Mouse (Mus musculus) retina, postnatal 1 day (tissue): ENCODE measurements at regions not wholly inside any gene's neighbourhood (a gene's known extent, or its start where the extent isn't known, plus 50 kb on each side); places are given as distances from the start of the nearest gene placed in this dataset.
A peak's percentile ranks its signal among the peaks of the same experiment; 100 is the strongest.
"Not testable (repeated sequence)": the region's sequence is repeated elsewhere in the genome, so short reads cannot be mapped to it uniquely, and the experiment has no call there.

Source experiments
- DNase-seq: peaks from one replicate; pipeline ENCODE4 v3.0.0-alpha.2; 2012

GRCm38 (mm10) chr2:179148667-179149066, 293.6 kb upstream of the Cdh4 start:
- no peak for DNase-seq

GRCm38 (mm10) chr2:179158881-179159280, 283.4 kb upstream of the Cdh4 start:
- DNase-seq = no peak

GRCm38 (mm10) chr2:179163116-179163515, 279.1 kb upstream of the Cdh4 start:
- DNase-seq = no peak

- DNase-seq = no peak
These were observed 272.1 kb upstream of the Cdh4 start for GRCm38 (mm10) chr2:179170157-179170556.

- DNase-seq = no peak
These were observed 271.6 kb upstream of the Cdh4 start for GRCm38 (mm10) chr2:179170608-179171007.

GRCm38 (mm10) chr2:179176835-179177530, 265.2 kb upstream of the Cdh4 start:
- DNase-seq = not testable (repeated sequence)

- no peak for DNase-seq
These were observed 260.9 kb upstream of the Cdh4 start for GRCm38 (mm10) chr2:179181366-179181765.

- DNase-seq = no peak
These were observed 260.1 kb upstream of the Cdh4 start for GRCm38 (mm10) chr2:179182123-179182522.

GRCm38 (mm10) chr2:179192906-179193496, 249.2 kb upstream of the Cdh4 start:
- DNase-seq = no peak

GRCm38 (mm10) chr2:179193507-179194160, 248.6 kb upstream of the Cdh4 start:
- DNase-seq = peak; percentile 87

- no peak for DNase-seq
These were observed 244.8 kb upstream of the Cdh4 start for GRCm38 (mm10) chr2:179197471-179197870.

- DNase-seq = peak; percentile 65
These were observed 241.7 kb upstream of the Cdh4 start for GRCm38 (mm10) chr2:179200495-179200894.

GRCm38 (mm10) chr2:179210164-179210805, 231.9 kb upstream of the Cdh4 start:
- no peak for DNase-seq

GRCm38 (mm10) chr2:179216773-179217172, 225.5 kb upstream of the Cdh4 start:
- DNase-seq = no peak

- DNase-seq = no peak
These were observed 214.1 kb upstream of the Cdh4 start for GRCm38 (mm10) chr2:179228096-179228495.

GRCm38 (mm10) chr2:179231708-179232354, 210.4 kb upstream of the Cdh4 start:
- DNase-seq = no peak

GRCm38 (mm10) chr2:179238166-179238565, 204.1 kb upstream of the Cdh4 start:
- DNase-seq = no peak

GRCm38 (mm10) chr2:179260892-179261291, 181.3 kb upstream of the Cdh4 start:
- no peak for DNase-seq

GRCm38 (mm10) chr2:179263888-179264287, 178.3 kb upstream of the Cdh4 start:
- DNase-seq = no peak

- DNase-seq = no peak
These were observed 176.8 kb upstream of the Cdh4 start for GRCm38 (mm10) chr2:179265436-179265835.

- no peak for DNase-seq
These were observed 164.9 kb upstream of the Cdh4 start for GRCm38 (mm10) chr2:179277204-179277886.

GRCm38 (mm10) chr2:179277887-179278282, 164.3 kb upstream of the Cdh4 start:
- DNase-seq = no peak

GRCm38 (mm10) chr2:179282276-179282675, 160.0 kb upstream of the Cdh4 start:
- DNase-seq = peak; percentile 72
